Mouse (Mus musculus) CH12.LX (cell line): Measurements from ENCODE around the gene Slc13a4. TPM values are rescaled to one million over a fixed set of nuclear protein-coding genes. Genes with fewer than 3 reads are reported as not detected.

Source experiments
- DNase-seq: peaks from one replicate; pipeline ENCODE4 v3.0.0-alpha.2; 2013; ENCODE audit errors: extremely low read depth
- H3K27ac ChIP-seq: 2 replicates; pipeline ENCODE4 v1.5.1; 2012; ENCODE audit warnings: low read depth, mild to moderate bottlenecking, control low read depth, moderate library complexity; ENCODE audit not compliant: insufficient read depth
- H3K27me3 ChIP-seq: replicated peaks from 2 replicates; pipeline ENCODE3; 2012; ENCODE audit warnings: inconsistent platforms
- H3K36me3 ChIP-seq, 2 experiments: replicated peaks in 1 of 2; 2 replicates each; pipeline versions ENCODE3 to v1.6.1; 2012; ENCODE audit warnings: inconsistent platforms in 1 of 2, low read length in 1 of 2, mild to moderate bottlenecking in 1 of 2, mixed read lengths in 1 of 2, moderate library complexity in 1 of 2; ENCODE audit not compliant: control insufficient read depth in 1 of 2, insufficient read depth in 1 of 2
- H3K4me1 ChIP-seq, 2 experiments: 2 replicates each; pipeline ENCODE4 v1.6.1; 2012; ENCODE audit warnings: inconsistent platforms in 1 of 2, moderate library complexity in 1 of 2; ENCODE audit not compliant: insufficient read depth in 2 of 2, control insufficient read depth in 1 of 2
- H3K4me2 ChIP-seq: 2 replicates; pipeline ENCODE4 v1.6.1; 2012; ENCODE audit warnings: low read depth, mild to moderate bottlenecking, control low read depth; ENCODE audit not compliant: poor library complexity, insufficient read depth, severe bottlenecking
- H3K4me3 ChIP-seq, 3 experiments: fragments of 150-350 bp in 1 of 3; sonication (generic) in 1 of 3; replicated peaks in 1 of 3; 2 replicates each; pipeline versions ENCODE3 to v1.5.1; 2011 to 2012; ENCODE audit warnings: low read depth in 2 of 3, low read length in 2 of 3, mild to moderate bottlenecking in 2 of 3, moderate library complexity in 2 of 3, control low read depth in 1 of 3, improper control_type of control experiment in 1 of 3, inconsistent platforms in 1 of 3, mixed read lengths in 1 of 3; ENCODE audit not compliant: poor library complexity in 1 of 3
- H3K79me2 ChIP-seq: replicated peaks from 2 replicates; pipeline ENCODE4 v1.6.1; 2012; ENCODE audit warnings: mild to moderate bottlenecking, moderate library complexity; ENCODE audit not compliant: control insufficient read depth, poor library complexity, insufficient read depth, severe bottlenecking; ENCODE audit errors: extremely low read depth
- H3K9ac ChIP-seq: 2 replicates; pipeline ENCODE4 v1.6.1; 2012; ENCODE audit warnings: low read depth, mild to moderate bottlenecking, control low read depth, moderate library complexity; ENCODE audit not compliant: insufficient read depth
- H3K9me3 ChIP-seq: replicated peaks from 2 replicates; pipeline ENCODE3; 2012; ENCODE audit warnings: low read length, inconsistent platforms, mixed read lengths
- CHD1 ChIP-seq: IDR thresholded peaks from 2 replicates; pipeline ENCODE4 v1.6.1; 2012; ENCODE audit warnings: low read depth, low read length, improper control_type of control experiment, inconsistent platforms
- CTCF ChIP-seq, 2 experiments: IDR thresholded peaks in 1 of 2; conservative IDR thresholded peaks in 1 of 2; 2 replicates each; pipeline ENCODE4 v1.5.1; 2011 to 2012; ENCODE audit warnings: low read depth in 2 of 2, low read length in 2 of 2, improper control_type of control experiment in 1 of 2, inconsistent platforms in 1 of 2, mild to moderate bottlenecking in 1 of 2, moderate library complexity in 1 of 2
- ETS1 ChIP-seq: conservative IDR thresholded peaks from 2 replicates; pipeline ENCODE4 v1.6.1; 2012; ENCODE audit warnings: low read depth, mild to moderate bottlenecking, inconsistent platforms, low read length, improper control_type of control experiment, moderate library complexity
- GABPA ChIP-seq: IDR thresholded peaks from 2 replicates; pipeline ENCODE4 v1.6.1; 2012; ENCODE audit warnings: low read depth, low read length, improper control_type of control experiment, inconsistent platforms; ENCODE audit not compliant: insufficient replicate concordance
- HCFC1 ChIP-seq: IDR thresholded peaks from 2 replicates; pipeline ENCODE4 v1.6.1; 2012; ENCODE audit warnings: low read depth, mild to moderate bottlenecking, inconsistent platforms, low read length, improper control_type of control experiment
- JUND ChIP-seq: conservative IDR thresholded peaks from 2 replicates; pipeline ENCODE4 v1.6.1; 2011; ENCODE audit warnings: low read depth, low read length, improper control_type of control experiment
- MXI1 ChIP-seq: IDR thresholded peaks from 2 replicates; pipeline ENCODE4 v1.6.1; 2011; ENCODE audit warnings: mild to moderate bottlenecking, low read depth, low read length, improper control_type of control experiment
- PAX5 ChIP-seq: IDR thresholded peaks from 2 replicates; pipeline ENCODE4 v1.6.1; 2012; ENCODE audit warnings: low read length, inconsistent platforms, mixed read lengths
- RCOR1 ChIP-seq: conservative IDR thresholded peaks from 2 replicates; pipeline ENCODE4 v1.6.1; 2012; ENCODE audit warnings: low read depth, mild to moderate bottlenecking, inconsistent platforms, low read length, improper control_type of control experiment
- TBP ChIP-seq: conservative IDR thresholded peaks from 2 replicates; pipeline ENCODE4 v1.6.1; 2011; ENCODE audit warnings: low read depth, low read length, improper control_type of control experiment
- UBTF ChIP-seq: IDR thresholded peaks from 2 replicates; pipeline ENCODE4 v1.6.1; 2012; ENCODE audit warnings: low read depth, mild to moderate bottlenecking, inconsistent platforms, low read length, improper control_type of control experiment, moderate library complexity
- ZC3H11A ChIP-seq: IDR thresholded peaks from 2 replicates; pipeline ENCODE4 v1.6.1; 2012; ENCODE audit warnings: low read depth, mild to moderate bottlenecking, inconsistent platforms, low read length, improper control_type of control experiment
- dilution Hi-C: fragments of 300-500 bp; cut with MboI; formaldehyde crosslinking; loops from 2 replicates; pipeline ENCODE4 v1.14.3; 2020; ENCODE audit warnings: low sequenced_read_pairs; ENCODE audit not compliant: extremely low pct_unique_long_range_greater_than_20kb, extremely low pct_ligation_motif_present
- in situ Hi-C: fragments of 300-500 bp; cut with MboI; formaldehyde crosslinking; loops from 3 replicates; pipeline ENCODE4 v1.14.3; 2019; ENCODE audit warnings: low sequenced_read_pairs, low pct_ligation_motif_present, low pct_unique_long_range_greater_than_20kb, mixed read lengths
- polyA plus RNA-seq: library from polyadenylated mRNA; unstranded; fragments of >175 nt; gene quantifications from 2 replicates; pipeline ENCODE4 v1.2.1, GENCODE M21; 2012; ENCODE audit warnings: low read depth; ENCODE audit not compliant: insufficient read length
- total RNA-seq, 2 experiments: library from RNA; depleted of rRNA; stranded (reverse); fragments of 300-350 nt in 1 of 2; fragments of >200 nt in 1 of 2; gene quantifications; 2 replicates each; pipeline ENCODE4 v1.2.3; 2012 to 2014

The Slc13a4 gene
- total and polyA plus RNA-seq, 3 experiments = not detected

DNA sequence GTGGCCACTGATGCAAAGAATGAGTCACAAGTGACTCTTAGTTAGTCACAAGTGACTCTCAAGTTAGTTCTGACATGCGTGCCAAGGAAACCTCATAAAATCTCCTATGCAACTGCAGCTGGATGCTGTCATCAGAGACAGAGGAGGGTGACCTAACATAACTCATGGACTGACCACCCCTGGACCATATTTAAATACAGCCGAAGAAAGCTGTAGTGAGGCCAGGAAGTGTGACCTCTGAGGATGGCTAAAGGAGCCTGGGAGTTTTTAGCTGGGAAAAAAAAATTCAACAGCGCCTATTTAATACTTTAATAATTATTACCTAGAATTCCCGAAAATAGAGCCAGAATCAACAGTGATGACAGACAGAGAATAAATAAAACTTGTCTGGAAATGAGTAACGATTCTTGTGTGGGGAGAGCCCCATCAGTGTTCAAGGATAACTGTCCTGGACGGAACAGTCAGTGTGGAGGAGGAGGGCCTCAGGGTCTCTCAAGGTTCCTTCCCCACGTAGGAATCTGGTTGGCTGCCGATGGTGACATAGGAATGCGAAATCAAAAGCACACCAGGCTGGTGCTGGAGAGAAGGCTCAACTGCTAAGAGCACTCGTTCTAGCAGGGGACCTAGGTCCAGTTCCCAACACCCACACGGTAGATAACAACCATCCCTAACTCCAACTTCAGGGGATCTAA lies 34.4 kb downstream of the Slc13a4 start:
- H3K4me3 ChIP-seq = no peak overlapping the region
- no peaks in the 10 kb centered on the region for H3K9me3 ChIP-seq
- dilution Hi-C loops = no loop called here
- TF ChIP-seq ETS1 (no peak), ZC3H11A (no peak), TBP (no peak)
- H3K4me2 ChIP-seq = no peak overlapping the region
- H3K36me3 ChIP-seq = no peaks in the 10 kb centered on the region
- H3K9ac ChIP-seq = no peak overlapping the region
- no peak overlapping the region for H3K27ac ChIP-seq
- H3K4me1 ChIP-seq = no peaks in the 10 kb centered on the region
- no peaks in the 10 kb centered on the region for H3K27me3 ChIP-seq
- in situ Hi-C loops = no loop called here
- no peak for DNase-seq
- no peaks in the 10 kb centered on the region for H3K79me2 ChIP-seq

DNA sequence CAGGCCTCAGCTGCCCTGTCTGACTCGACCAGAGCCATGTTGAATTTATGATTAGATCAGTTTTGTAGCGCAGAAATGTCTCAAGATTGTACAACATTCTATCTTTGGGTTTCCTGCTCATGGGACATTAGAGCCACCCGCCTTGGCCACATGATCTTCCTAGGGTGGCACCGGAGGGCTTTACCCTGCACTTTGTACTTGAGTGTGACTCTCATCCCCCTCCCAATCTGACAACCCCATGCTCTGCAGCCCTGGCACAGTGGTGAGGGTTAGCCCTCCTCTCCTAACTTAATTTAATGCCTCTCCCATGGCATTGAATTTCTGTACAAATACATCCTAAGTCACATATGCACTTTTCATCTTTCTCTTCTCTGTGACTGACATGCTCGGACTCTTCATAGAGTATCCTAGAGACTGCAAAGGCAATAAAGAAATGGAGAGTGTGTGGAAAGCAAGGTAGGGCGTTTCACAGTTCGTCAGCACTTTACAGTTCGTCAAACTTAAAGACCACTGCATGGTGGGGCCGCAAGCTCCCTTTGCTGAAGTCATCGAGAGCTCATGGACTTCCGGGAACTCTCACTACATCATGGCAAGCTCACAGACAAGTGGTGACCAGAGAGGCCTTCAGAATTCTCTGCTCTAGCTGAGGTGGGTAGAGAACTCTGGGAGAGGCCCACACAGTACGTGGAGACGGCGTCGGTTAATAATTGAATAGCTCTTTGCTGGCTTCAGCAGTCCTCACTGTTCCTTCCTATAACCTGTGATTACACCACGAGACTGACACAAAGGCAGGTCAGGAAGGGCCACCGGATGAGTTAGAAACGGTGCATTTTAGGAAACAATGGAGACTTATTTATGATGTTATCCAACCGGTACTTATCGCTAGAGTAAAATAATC lies 35.8 kb downstream of the Slc13a4 start:
- DNase-seq = no peak
- TF ChIP-seq RCOR1 (no peak), CTCF (conservative IDR thresholded peaks at IDR 0.05 in 1 of 2, IDR thresholded peaks at IDR 0.05 in 1 of 2; ENCODE audit: low read depth in 2 of 2, low read length in 2 of 2) (no peak), PAX5 (no peak), JUND (no peak)
- in situ Hi-C loops = no loop called here
- Histone ChIP-seq H3K9me3 (no peaks in the 10 kb centered on the region), H3K4me2 (no peak overlapping the region), H3K79me2 (no peaks in the 10 kb centered on the region), H3K27me3 (no peaks in the 10 kb centered on the region), H3K36me3 (no peaks in the 10 kb centered on the region), H3K4me3 (no peak overlapping the region), H3K9ac (no peak overlapping the region), H3K4me1 (no peaks in the 10 kb centered on the region), H3K27ac (no peak overlapping the region)
- dilution Hi-C loops = no loop called here

DNA sequence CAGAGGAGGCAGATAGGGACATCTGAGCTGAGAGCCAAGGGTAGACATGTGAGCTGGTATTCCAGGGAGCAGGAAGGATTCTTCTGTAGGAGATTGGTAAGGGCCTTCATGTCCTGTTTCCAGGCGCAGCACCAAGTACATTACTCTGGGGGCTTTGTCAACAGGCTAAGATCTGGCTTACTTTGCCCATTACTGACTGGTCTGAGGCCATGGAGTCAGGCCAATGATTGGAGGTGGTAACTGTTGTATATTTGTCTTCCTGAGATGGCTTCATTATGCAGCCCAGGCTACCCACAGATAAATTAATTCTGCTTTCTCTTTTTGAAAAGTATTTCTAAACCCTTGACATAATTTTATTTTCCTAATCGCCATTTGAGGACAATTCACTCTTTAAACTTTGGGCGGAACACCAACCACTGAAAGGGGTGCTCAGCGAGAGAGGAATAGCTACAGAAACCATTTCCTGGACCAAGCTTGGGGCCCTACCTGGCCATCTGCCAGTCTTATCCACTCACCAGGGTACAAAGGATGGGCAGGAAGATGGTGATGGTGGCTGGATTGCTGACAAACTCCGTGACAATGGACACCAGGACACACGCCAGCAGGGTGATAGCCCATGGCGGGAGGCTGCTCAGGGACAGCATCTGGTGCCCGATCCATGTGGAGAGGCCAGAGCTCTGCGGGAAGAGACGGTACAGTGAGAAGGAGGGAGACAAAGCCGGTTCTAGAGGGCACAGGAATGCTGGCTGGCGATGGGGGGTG lies 36.7 kb downstream of the Slc13a4 start:
- H3K27ac ChIP-seq = no peak overlapping the region
- H3K9me3 ChIP-seq = no peaks in the 10 kb centered on the region
- dilution Hi-C loops (no loop called here), in situ Hi-C loops (no loop called here)
- H3K4me2 ChIP-seq = no peak overlapping the region
- H3K27me3 ChIP-seq = no peaks in the 10 kb centered on the region
- no peak overlapping the region for H3K4me3 ChIP-seq
- peaks cover 0 to 2% of the 10 kb centered on the region in 2 experiments for H3K36me3 ChIP-seq
- H3K79me2 ChIP-seq = no peaks in the 10 kb centered on the region
- H3K9ac ChIP-seq = no peak overlapping the region
- H3K4me1 ChIP-seq = no peaks in the 10 kb centered on the region
- TF ChIP-seq CHD1 = no peak
- TF ChIP-seq MXI1 = no peak
- TF ChIP-seq HCFC1 = no peak
- TF ChIP-seq GABPA = no peak
- no peak for TF ChIP-seq UBTF
- DNase-seq = no peak
